Mouse (Mus musculus) right cerebral cortex, postnatal 10 days (tissue): ENCODE measurements around the gene Gm13277.
"Not testable (repeated sequence)": the region's sequence is repeated elsewhere in the genome, so short reads cannot be mapped to it uniquely, and the experiment has no call there.

ENCODE experiments used
- DNase-seq, 2 experiments: peaks; one replicate each; pipeline ENCODE4 v3.0.0; 2021; ENCODE audit warnings: low spot score in 2 of 2

The Gm13277 gene

GRCm38 (mm10) chr4:88788402-88788801, at the start of gene Gm13277:
Gene Gm13277, plus strand, starts transcription at chr4:88788632.
- DNase-seq: peak; percentile 73 to 81

- no peak for DNase-seq
These were observed 49.4 kb upstream of the Gm13277 start for GRCm38 (mm10) chr4:88739036-88739435.

- no peak for DNase-seq
These were observed 47.0 kb upstream of the Gm13277 start for GRCm38 (mm10) chr4:88741426-88741825.

GRCm38 (mm10) chr4:88742771-88743371, 45.6 kb upstream of the Gm13277 start:
- no peak for DNase-seq

- no peak for DNase-seq
These were observed 44.2 kb upstream of the Gm13277 start for GRCm38 (mm10) chr4:88744207-88744606.

- DNase-seq: no peak
These were observed 38.5 kb upstream of the Gm13277 start for GRCm38 (mm10) chr4:88749926-88750325.

GRCm38 (mm10) chr4:88754818-88755340, 33.6 kb upstream of the Gm13277 start, which contains the start of gene Gm13271:
Gene Gm13271, plus strand, starts transcription at chr4:88754868.
- DNase-seq: peak; percentile 76 to 86

- peak in 1 of 2 experiments; percentile 28 for DNase-seq
These were observed 31.6 kb upstream of the Gm13277 start for GRCm38 (mm10) chr4:88756581-88757513.

- DNase-seq: peak; percentile 90 to 93
These were observed 30.8 kb upstream of the Gm13277 start for GRCm38 (mm10) chr4:88757628-88758031.

- not testable (repeated sequence) for DNase-seq
These were observed 29.7 kb upstream of the Gm13277 start for GRCm38 (mm10) chr4:88758751-88759150.

- DNase-seq: peak; percentile 40 to 59
These were observed 28.7 kb upstream of the Gm13277 start, which contains the start of gene Gm13283 for GRCm38 (mm10) chr4:88759610-88760268. Gene Gm13283, plus strand, starts transcription at chr4:88760119.

- peak; percentile 68 to 69 for DNase-seq
These were observed 28.0 kb upstream of the Gm13277 start for GRCm38 (mm10) chr4:88760431-88760830.

GRCm38 (mm10) chr4:88761776-88762175, 26.7 kb upstream of the Gm13277 start:
- DNase-seq: peak; percentile 81 to 87

GRCm38 (mm10) chr4:88762341-88762740, 26.1 kb upstream of the Gm13277 start:
- DNase-seq: peak; percentile 22 to 46

GRCm38 (mm10) chr4:88763384-88764018, 24.9 kb upstream of the Gm13277 start:
- peak; percentile 41 to 43 for DNase-seq

GRCm38 (mm10) chr4:88773534-88773933, 14.9 kb upstream of the Gm13277 start, which contains the start of gene Gm13290:
Gene Gm13290, plus strand, starts transcription at chr4:88773834.
- DNase-seq: not testable (repeated sequence)

- not testable (repeated sequence) for DNase-seq
These were observed 11.8 kb upstream of the Gm13277 start, which contains the start of gene Gm13289 for GRCm38 (mm10) chr4:88776622-88777021. Gene Gm13289, plus strand, starts transcription at chr4:88776922.

- not testable (repeated sequence) for DNase-seq
These were observed 8.9 kb upstream of the Gm13277 start, which contains the start of gene Gm13272 for GRCm38 (mm10) chr4:88779550-88779949. Gene Gm13272, plus strand, starts transcription at chr4:88779850.

GRCm38 (mm10) chr4:88780320-88780719, 8.1 kb upstream of the Gm13277 start:
- peak in 1 of 2 experiments; percentile 29 for DNase-seq

- not testable (repeated sequence) for DNase-seq
These were observed 6.6 kb upstream of the Gm13277 start, which contains the start of gene Ifnz for GRCm38 (mm10) chr4:88781831-88782230. Gene Ifnz, plus strand, starts transcription at chr4:88782131.

GRCm38 (mm10) chr4:88782335-88782734, 6.1 kb upstream of the Gm13277 start:
- not testable (repeated sequence) for DNase-seq
